Mouse (Mus musculus) heart, adult 2 months (tissue): Measurements from ENCODE around the gene Plppr1.

ENCODE experiments used
- CTCF ChIP-seq: fragments of 200-600 bp; IDR thresholded peaks from 2 replicates; pipeline ENCODE4 v1.8.1; 2022; ENCODE audit warnings: antibody characterized with exemption, mild to moderate bottlenecking, moderate library complexity
- EP300 ChIP-seq: fragments of 200-500 bp; IDR thresholded peaks from 2 replicates; pipeline ENCODE4 v1.6.1; 2011; ENCODE audit warnings: low read depth, low read length, control low read depth; ENCODE audit not compliant: insufficient read depth

- TF ChIP-seq CTCF (no peak), EP300 (no peak)
Measured at GRCm38 (mm10) chr4:49166391-49166790, 107.3 kb downstream of the Plppr1 start.
